Mouse (Mus musculus) small intestine, adult 2 months (tissue): ENCODE measurements at regions not wholly inside any gene's neighbourhood (a gene's known extent, or its start where the extent isn't known, plus 50 kb on each side); places are given as distances from the start of the nearest gene placed in this dataset.

Experiments used
- CTCF ChIP-seq: fragments of 200-500 bp; IDR thresholded peaks from 2 replicates; pipeline ENCODE4 v1.5.1; 2012; ENCODE audit warnings: low read depth, mild to moderate bottlenecking, control low read depth, inconsistent platforms, low read length, moderate library complexity, mixed read lengths; ENCODE audit not compliant: insufficient replicate concordance, insufficient read length; ENCODE audit errors: extremely low read depth
- POLR2A ChIP-seq: fragments of 200-500 bp; IDR thresholded peaks from 2 replicates; pipeline ENCODE4 v1.6.1; 2012; ENCODE audit warnings: low read depth, mild to moderate bottlenecking, control low read depth, inconsistent platforms, low read length, moderate library complexity

GRCm38 (mm10) chr8:115903853-115904420 is 196.3 kb upstream of the Maf start:
- TF ChIP-seq CTCF, result no peak
- no peak for TF ChIP-seq POLR2A
